Mouse (Mus musculus) urinary bladder, adult 18-20 months (tissue): ENCODE measurements around the gene Olig1.
A peak's percentile ranks its signal among the peaks of the same experiment; 100 is the strongest.

Experiments
- DNase-seq, 2 experiments: peaks; one replicate each; pipeline ENCODE4 v3.0.0; 2022; ENCODE audit warnings: low spot score in 2 of 2, mixed read lengths in 2 of 2

Gene Olig1

GRCm38 (mm10) chr16:91309872-91310271 lies 40.3 kb downstream of the Olig1 start:
- no peak for DNase-seq

DNA sequence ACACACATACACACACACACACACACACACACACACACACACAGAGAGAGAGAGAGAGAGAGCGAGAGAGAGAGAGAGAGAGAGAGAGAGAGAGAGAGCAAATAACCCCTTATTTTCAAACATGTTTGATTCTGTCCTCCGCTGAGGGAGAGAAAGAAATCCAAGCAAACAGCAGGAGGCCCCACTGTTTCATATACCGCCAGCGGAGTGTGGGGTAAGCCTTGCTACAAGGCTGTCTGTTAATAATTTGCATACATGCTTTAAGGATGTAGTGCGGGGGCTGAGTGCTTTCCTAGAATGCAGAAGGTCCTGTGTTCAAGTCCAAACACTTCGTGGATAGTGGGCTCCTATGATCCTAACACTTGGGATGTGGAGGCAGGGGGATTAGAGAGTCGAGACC lies 43.3 kb downstream of the Olig1 start:
- DNase-seq: no peak

GRCm38 (mm10) chr16:91314114-91314775 lies 44.7 kb downstream of the Olig1 start:
- DNase-seq: peak; percentile 47 to 56

GRCm38 (mm10) chr16:91320191-91320590 lies 50.6 kb downstream of the Olig1 start:
- DNase-seq: no peak

DNA sequence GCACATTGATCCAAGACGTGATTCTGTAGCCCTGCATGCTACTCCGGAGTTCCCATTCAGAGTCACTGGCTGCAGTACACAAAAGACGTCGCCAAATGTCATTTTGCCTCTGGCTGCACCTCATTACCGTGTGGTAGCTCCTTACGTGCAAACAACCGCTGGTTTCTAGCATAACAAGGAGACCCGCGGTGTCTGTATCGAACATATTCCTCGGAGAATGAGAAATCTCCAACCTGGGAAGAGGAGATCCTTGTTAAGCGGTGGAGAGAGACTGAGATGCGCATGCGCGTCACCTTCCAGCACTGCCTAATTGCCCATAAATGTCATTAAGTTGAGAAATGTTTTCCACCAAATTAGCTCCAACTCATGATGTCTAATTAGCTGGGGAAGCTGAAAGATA lies 51.0 kb downstream of the Olig1 start:
- no peak for DNase-seq
